In genomic region chr6:142779812-142780573, GRCm38 (mm10) we compare ENCODE assay signal across 10 mouse cellular contexts. TPM values are rescaled to one million over a fixed set of nuclear protein-coding genes. Genes with fewer than 3 reads are reported as not detected.
DNase-seq lines count a peak whose midpoint lies in the region; ATAC-seq and TF ChIP-seq lines count a peak whose summit lies in the region.
"Had no signal": no experiment of that assay in that cellular context is flagged by ENCODE, and none has a peak within 500 bp of the region (broad histone marks: within the 10 kb centered on the region; RNA-seq: fewer than 3 reads in every experiment).

No protein-coding gene starts in this region.

- ATAC-seq in hematopoietic stem cell, adult 5-6 weeks (replicated peaks in 1 of 2; ENCODE audit: insufficient read depth in 1 of 2, low FRiP score in 2 of 2, low TSS enrichment in 1 of 2, low read depth in 1 of 2, poor library complexity in 2 of 2, severe bottlenecking in 2 of 2), result peak; percentile 51 to 75; a peak in 3 of 4 replicates
- peak; percentile 72; the same call in 1 of the 2 replicates for ATAC-seq in midbrain, embryonic 15.5 days (replicated peaks)

- no peak overlapping the region for H3K4me2 ChIP-seq in CH12.LX (ENCODE audit: insufficient read depth, low read depth, poor library complexity, severe bottlenecking)
- no peak overlapping the region for H3K4me2 ChIP-seq in midbrain, embryonic 15.5 days

- no peak for TF ChIP-seq CTCF in CH12.LX (conservative IDR thresholded peaks at IDR 0.05 in 1 of 2, IDR thresholded peaks at IDR 0.05 in 1 of 2; ENCODE audit: low read depth in 2 of 2, low read length in 2 of 2)

- no peak for TF ChIP-seq RAD21 in CH12.LX (IDR thresholded peaks at IDR 0.05; ENCODE audit: low read depth, low read length)

- H3K9me3 ChIP-seq in CH12.LX (replicated peaks; ENCODE audit: low read length), result no peaks in the 10 kb centered on the region
- H3K9me3 ChIP-seq in midbrain, embryonic 15.5 days, result no peaks in the 10 kb centered on the region

- WGBS in midbrain, embryonic 15.5 days, result 49% methylated on average over 14 of the region's 14 CpGs

- no peaks in the 10 kb centered on the region for H3K27me3 ChIP-seq in CH12.LX (replicated peaks)
- no peaks in the 10 kb centered on the region for H3K27me3 ChIP-seq in midbrain, embryonic 15.5 days (replicated peaks)

- in situ Hi-C loops in CH12.LX (cut with MboI; ENCODE audit: low pct_ligation_motif_present, low pct_unique_long_range_greater_than_20kb, low sequenced_read_pairs), result no loop called here

- peaks cover 3 to 18% of the 10 kb centered on the region in 2 experiments; a peak in 2 of 4 replicates for H3K4me1 ChIP-seq in CH12.LX (ENCODE audit: control insufficient read depth in 1 of 2, insufficient read depth in 2 of 2)
- H3K4me1 ChIP-seq in midbrain, embryonic 15.5 days, result peaks cover 17% of the 10 kb centered on the region

- H3K4me3 ChIP-seq in CH12.LX (replicated peaks in 1 of 3; ENCODE audit: low read depth in 2 of 3, low read length in 2 of 3, poor library complexity in 1 of 3), result no peak overlapping the region
- H3K4me3 ChIP-seq in midbrain, embryonic 15.5 days, result no peak overlapping the region

- no peak for TF ChIP-seq EP300 in CH12.LX (IDR thresholded peaks at IDR 0.05; ENCODE audit: low read length)

- no peaks in the 10 kb centered on the region for H3K79me2 ChIP-seq in CH12.LX (replicated peaks; ENCODE audit: control insufficient read depth, extremely low read depth, insufficient read depth, poor library complexity, severe bottlenecking)

- H3K27ac ChIP-seq in CH12.LX (ENCODE audit: insufficient read depth, low read depth), result no peak overlapping the region
- H3K27ac ChIP-seq in midbrain, embryonic 15.5 days, result peak overlapping the region; percentile 48
- H3K27ac ChIP-seq: macrophage had no signal

- no peak for TF ChIP-seq POLR2A in CH12.LX (IDR thresholded peaks at IDR 0.05; ENCODE audit: low read depth, low read length)

- no peak overlapping the region for H3K9ac ChIP-seq in CH12.LX (ENCODE audit: insufficient read depth, low read depth)
- H3K9ac ChIP-seq in midbrain, embryonic 15.5 days, result no peak overlapping the region

- DNase-seq in 416B (ENCODE audit: low read depth) (peak; percentile 70), CH12.LX (ENCODE audit: extremely low read depth) (peak; percentile 5), MN1 (ENCODE audit: low spot score) (no peak)
- DNase-seq in urinary bladder, postnatal 10 days (ENCODE audit: low spot score), result no peak
- DNase-seq in gastrocnemius, postnatal 25 days, result no peak

- dilution Hi-C loops in CH12.LX (cut with MboI; ENCODE audit: extremely low pct_ligation_motif_present, extremely low pct_unique_long_range_greater_than_20kb, low sequenced_read_pairs), result no loop called here

- peaks cover 4 to 21% of the 10 kb centered on the region in 2 experiments for H3K36me3 ChIP-seq in CH12.LX (replicated peaks in 1 of 2; ENCODE audit: control insufficient read depth in 1 of 2, insufficient read depth in 1 of 2, low read length in 1 of 2)
- H3K36me3 ChIP-seq in midbrain, embryonic 15.5 days (replicated peaks), result peaks cover 10% of the 10 kb centered on the region

TF ChIP-seq in CH12.LX, 34 proteins besides CTCF, POLR2A, EP300 and RAD21:
- TF ChIP-seq ZNF384 (IDR thresholded peaks at IDR 0.05; ENCODE audit: low read depth, low read length) (no peak), RCOR1 (conservative IDR thresholded peaks at IDR 0.05; ENCODE audit: low read depth, low read length) (no peak), BHLHE40 (IDR thresholded peaks at IDR 0.05; ENCODE audit: low read depth, low read length) (no peak), SIN3A (IDR thresholded peaks at IDR 0.05; ENCODE audit: low read length) (no peak), POLR2AphosphoS2 (IDR thresholded peaks at IDR 0.05; ENCODE audit: low read depth, low read length) (no peak), MAZ (IDR thresholded peaks at IDR 0.05; ENCODE audit: low read depth, low read length) (no peak), IRF4 (IDR thresholded peaks at IDR 0.05; ENCODE audit: low read depth, low read length) (no peak), USF2 (conservative IDR thresholded peaks at IDR 0.05; ENCODE audit: low read depth, low read length) (no peak), ZMIZ1 (IDR thresholded peaks at IDR 0.05; ENCODE audit: low read depth, low read length) (no peak), NELFE (IDR thresholded peaks at IDR 0.05; ENCODE audit: low read depth, low read length) (no peak), ETS1 (conservative IDR thresholded peaks at IDR 0.05; ENCODE audit: low read depth, low read length) (no peak), ZKSCAN1 (IDR thresholded peaks at IDR 0.05; ENCODE audit: borderline replicate concordance, low read depth, low read length) (no peak)

RNA-seq across cellular contexts. Expression of gene Cmas, which starts 23.5 kb away (rescaled TPM):
- total RNA-seq in CH12.LX (2012; rRNA removed) (37.3 and 39.5 TPM in 2 replicates), CH12.LX (2014; rRNA removed) (62.4 and 66.7 TPM in 2 replicates)
- polyA plus RNA-seq in CH12.LX (2012; ENCODE audit: insufficient read length, low read depth), result 63.9 and 65.7 TPM in 2 replicates
- total RNA-seq in hematopoietic stem cell, adult 5-6 weeks (2017), result 78.5 and 109 TPM in 2 replicates
- 213 and 222 TPM in 2 replicates for polyA plus RNA-seq in midbrain, embryonic 15.5 days (2015; fragmentation: Nextera tagmentation; extraction: Ambion mirVana)
- 10 to 100 TPM; 25.8 to 29.9 TPM for total RNA-seq in gastrocnemius, postnatal 25 days (2021)

RNA-seq across cellular contexts. Expression of gene Sult6b2, which starts 24.3 kb away (rescaled TPM):
- total RNA-seq in CH12.LX (2012; rRNA removed) (0.08 and 0.25 TPM in 2 replicates), CH12.LX (2014; rRNA removed) (0.49 and 0.54 TPM in 2 replicates)
- polyA plus RNA-seq in CH12.LX (2012; ENCODE audit: insufficient read length, low read depth), result 1.1 and 1.8 TPM in 2 replicates
- not detected in 2 replicates for total RNA-seq in hematopoietic stem cell, adult 5-6 weeks (2017)
- polyA plus RNA-seq in midbrain, embryonic 15.5 days (2015; fragmentation: Nextera tagmentation; extraction: Ambion mirVana), result 0.17 and 0.38 TPM in 2 replicates
- not detected for total RNA-seq in gastrocnemius, postnatal 25 days (2021)
- total RNA-seq: gastrocnemius, adult 18-20 months had no signal
- polyA plus RNA-seq: limb, embryonic 11.5 days; macrophage had no signal

Comparison
In these comparisons a context has a peak if more than half of its experiments do, and no peak if none do; other contexts are left out.
1. DNase-seq: peak in 416B (single experiment) and CH12.LX (single experiment); none in urinary bladder, postnatal 10 days (single experiment), gastrocnemius, postnatal 25 days (single experiment) and MN1 (single experiment).